15 mouse cellular contexts compared by ENCODE assay signal in genomic region chr7:132697258-132697796, GRCm38 (mm10).
"Had no signal": no experiment of that assay in that cellular context is flagged by ENCODE, and none has a peak within 500 bp of the region (broad histone marks: within the 10 kb centered on the region; RNA-seq: fewer than 3 reads in every experiment).

No protein-coding gene starts in this region.

- DNase-seq: kidney, adult 18-20 months; kidney, adult 9 months; kidney, postnatal 25 days; layer of hippocampus, adult 9-11 months; lung, embryonic 14.5 days; lung, postnatal 10 days; midbrain, embryonic 14.5 days had no signal

- H3K4me2 ChIP-seq: liver, embryonic 11.5 days; liver, embryonic 15.5 days; lung, embryonic 14.5 days; midbrain, embryonic 11.5 days had no signal

- H3K9ac ChIP-seq: liver, embryonic 15.5 days; lung, embryonic 14.5 days had no signal

- H3K9me3 ChIP-seq: liver, embryonic 15.5 days had no signal

- H3K27me3 ChIP-seq: liver, embryonic 15.5 days had no signal

- H3K4me3 ChIP-seq: layer of hippocampus, adult 2 months; left cerebral cortex, adult 2 months; liver, embryonic 15.5 days had no signal

- ATAC-seq: intestine, embryonic 16.5 days had no signal

- H3K36me3 ChIP-seq: liver, embryonic 15.5 days had no signal

- H3K27ac ChIP-seq: kidney, postnatal 0 days; layer of hippocampus, adult 2 months; left cerebral cortex, adult 2 months; liver, embryonic 15.5 days; stomach, postnatal 0 days had no signal
